Mouse (Mus musculus) hindbrain, embryonic 14.5 days (tissue): ENCODE data around the gene Diaph2. TPM values are rescaled to one million over a fixed set of nuclear protein-coding genes. Genes with fewer than 3 reads are reported as not detected.

Source experiments
- ATAC-seq: fragments of 200-750 bp; cut with Nextera tagmentation; 2 replicates; pipeline ENCODE4 v1.8.0; 2017; ENCODE audit warnings: moderate number of reproducible peaks, mild to moderate bottlenecking, moderate TSS enrichment, moderate library complexity; ENCODE audit not compliant: low FRiP score
- DNase-seq: peaks from one replicate; pipeline ENCODE4 v3.0.0-alpha.2; 2015; ENCODE audit warnings: low spot score
- H3K27ac ChIP-seq: fragments of 300-500 bp; sonication (generic); 2 replicates; pipeline ENCODE4 v1.5.1; 2014; ENCODE audit warnings: mild to moderate bottlenecking, moderate library complexity
- H3K27me3 ChIP-seq: fragments of 300-500 bp; sonication (generic); 2 replicates; pipeline ENCODE4 v1.6.1; 2014; ENCODE audit warnings: mild to moderate bottlenecking, low read length, mixed read lengths; ENCODE audit not compliant: control insufficient read depth, insufficient read depth
- H3K36me3 ChIP-seq: fragments of 300-500 bp; sonication (generic); replicated peaks from 2 replicates; pipeline ENCODE4 v1.6.1; 2014; ENCODE audit not compliant: control insufficient read depth, insufficient read depth
- H3K4me1 ChIP-seq: fragments of 300-500 bp; sonication (generic); replicated peaks from 2 replicates; pipeline ENCODE4 v1.6.1; 2014; ENCODE audit warnings: antibody characterized with exemption, low read length, mixed read lengths; ENCODE audit not compliant: control insufficient read depth, insufficient read depth
- H3K4me2 ChIP-seq: fragments of 300-500 bp; sonication (generic); replicated peaks from 2 replicates; pipeline ENCODE4 v1.6.1; 2014; ENCODE audit warnings: mild to moderate bottlenecking, moderate library complexity
- H3K4me3 ChIP-seq: fragments of 300-500 bp; sonication (generic); replicated peaks from 2 replicates; pipeline ENCODE4 v1.5.1; 2014; ENCODE audit warnings: mild to moderate bottlenecking, low read length
- H3K9ac ChIP-seq: fragments of 300-500 bp; sonication (generic); 2 replicates; pipeline ENCODE4 v1.6.1; 2014
- H3K9me3 ChIP-seq: fragments of 300-500 bp; sonication (generic); 2 replicates; pipeline ENCODE4 v1.6.1; 2016; ENCODE audit warnings: low read length; ENCODE audit not compliant: control insufficient read depth
- WGBS: fragments of 180-500 bp; shearing (Covaris S2); extraction: QIAGEN DNeasy Blood & Tissue Kit; methylation state at CpG from one replicate; pipeline ENCODE4 v1.1.7; 2014; 5-methylcytosine and 5-hydroxymethylcytosine counted together
- polyA plus RNA-seq: library from polyadenylated mRNA; unstranded; fragments of >200 nt; fragmentation: Nextera tagmentation; extraction: Ambion mirVana; gene quantifications from 2 replicates; pipeline ENCODE4 v1.2.1, GENCODE M21; 2014

Gene Diaph2
- polyA plus RNA-seq, result 5.0 and 5.4 TPM in 2 replicates

GRCm38 (mm10) chrX:129749571-129750061, at the start of gene Diaph2:
Gene Diaph2 (plus strand): TSS chrX:129749742.
- H3K36me3 ChIP-seq, result no peaks in the 10 kb centered on the region
- H3K4me1 ChIP-seq, result no peaks in the 10 kb centered on the region
- H3K9ac ChIP-seq, result peak within 1 kb of the TSS; percentile 58
- DNase-seq (peak; percentile 65), ATAC-seq (peak; percentile 94)
- no peaks in the 10 kb centered on the region for H3K9me3 ChIP-seq
- H3K27ac ChIP-seq, result peak within 1 kb of the TSS; percentile 32; the same call in 1 of the 2 replicates
- peak within 1 kb of the TSS; percentile 51 for H3K4me2 ChIP-seq
- 5% methylated on average over 38 of the region's 49 CpGs for WGBS
- H3K4me3 ChIP-seq, result peak within 1 kb of the TSS; percentile 56
- no peaks in the 10 kb centered on the region for H3K27me3 ChIP-seq

DNA sequence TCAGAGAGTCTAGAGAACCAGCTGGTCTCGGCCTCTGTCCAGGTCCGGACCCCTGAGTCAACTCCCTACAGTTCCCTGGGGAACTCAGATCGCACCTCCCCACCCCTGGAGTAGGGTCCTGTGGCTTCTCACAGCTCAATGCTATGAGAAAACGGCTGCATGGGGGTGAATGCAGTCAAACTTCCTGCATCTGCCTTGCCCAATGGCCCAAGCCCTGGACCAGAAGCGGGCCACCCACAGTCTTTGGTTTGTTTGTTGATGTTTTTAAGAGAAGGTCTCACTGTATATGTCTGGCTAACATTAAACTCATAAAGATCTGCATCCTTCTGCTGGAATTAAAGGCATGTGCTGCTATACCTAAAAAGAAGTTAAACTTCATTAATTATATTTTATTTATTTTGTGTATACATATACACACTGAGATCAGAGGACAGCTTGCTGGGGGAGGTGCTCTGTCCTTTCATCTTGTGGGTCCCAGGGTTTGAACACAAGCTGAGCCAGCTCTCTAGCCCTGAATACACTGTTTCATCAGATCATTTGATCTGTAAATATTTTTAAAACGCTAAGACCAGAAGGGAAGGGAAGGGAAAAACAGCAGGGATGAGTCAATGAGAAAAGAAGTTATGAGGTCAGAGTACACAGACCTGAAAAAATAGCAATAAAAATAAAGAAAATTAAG, 47.8 kb upstream of the Diaph2 start:
- 69% methylated on average over 6 of the region's 6 CpGs for whole genome bisulfite sequencing
- Histone ChIP-seq H3K27ac (no peak overlapping the region), H3K9me3 (no peaks in the 10 kb centered on the region), H3K4me1 (no peaks in the 10 kb centered on the region), H3K4me3 (no peak overlapping the region), H3K27me3 (no peaks in the 10 kb centered on the region), H3K9ac (no peak overlapping the region), H3K36me3 (no peaks in the 10 kb centered on the region), H3K4me2 (no peak overlapping the region)
- ATAC-seq (no peak), DNase-seq (no peak)

DNA sequence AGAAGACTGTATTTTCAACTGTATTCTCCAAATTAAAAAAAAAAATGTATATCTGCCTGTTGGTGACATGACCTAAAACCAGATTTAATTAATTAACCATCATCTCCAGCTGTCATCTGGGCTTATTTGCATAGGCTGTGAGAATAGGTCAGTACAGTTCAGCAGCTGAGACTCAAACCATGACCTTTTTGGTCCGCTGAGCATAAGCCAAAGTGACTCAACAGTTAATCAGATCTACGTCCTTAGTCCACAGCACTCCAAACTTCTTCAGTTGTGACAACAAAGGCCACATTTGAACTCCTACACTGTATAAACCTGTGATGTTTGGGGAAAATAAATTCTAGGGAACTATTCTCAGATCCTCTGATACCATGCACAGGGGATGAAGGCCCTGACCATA, 39.9 kb upstream of the Diaph2 start:
- Histone ChIP-seq H3K27ac (no peak overlapping the region), H3K4me3 (no peak overlapping the region), H3K9ac (no peak overlapping the region), H3K4me1 (no peaks in the 10 kb centered on the region), H3K36me3 (no peaks in the 10 kb centered on the region), H3K4me2 (no peak overlapping the region), H3K27me3 (no peaks in the 10 kb centered on the region), H3K9me3 (no peaks in the 10 kb centered on the region)
- no peak for DNase-seq
- no peak for ATAC-seq
- WGBS, result 70% methylated on average over 2 of the region's 2 CpGs

DNA sequence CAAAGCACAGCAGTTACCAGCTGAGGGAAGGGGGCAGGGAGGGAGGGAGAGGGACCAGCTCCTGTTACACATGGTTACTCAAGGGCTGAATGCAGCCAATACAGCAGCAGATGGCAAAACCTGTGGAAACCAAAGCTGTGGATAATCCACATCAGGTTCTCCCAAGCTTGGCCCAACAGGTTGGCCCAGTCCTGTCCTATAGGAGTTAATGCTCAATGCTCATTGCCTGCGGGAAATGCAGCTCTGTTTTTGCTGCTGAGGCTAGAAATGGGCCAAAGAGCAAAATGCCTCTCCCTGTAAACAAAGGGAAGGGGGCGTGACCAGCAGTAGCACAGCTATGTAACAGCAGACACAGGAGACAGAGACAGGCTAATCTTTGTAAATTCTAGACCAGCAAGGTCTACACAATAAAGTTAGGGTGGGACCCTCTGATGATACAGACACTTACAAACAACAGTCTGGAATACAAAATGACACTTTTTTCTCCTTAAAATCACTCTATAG, 20.8 kb upstream of the Diaph2 start:
- Histone ChIP-seq H3K27me3 (no peaks in the 10 kb centered on the region), H3K4me2 (no peak overlapping the region), H3K4me3 (no peak overlapping the region), H3K4me1 (no peaks in the 10 kb centered on the region), H3K36me3 (no peaks in the 10 kb centered on the region), H3K9me3 (no peaks in the 10 kb centered on the region), H3K9ac (no peak overlapping the region), H3K27ac (no peak overlapping the region)
- no peak for ATAC-seq
- DNase-seq, result no peak
- 59% methylated on average over 2 of the region's 2 CpGs for WGBS

DNA sequence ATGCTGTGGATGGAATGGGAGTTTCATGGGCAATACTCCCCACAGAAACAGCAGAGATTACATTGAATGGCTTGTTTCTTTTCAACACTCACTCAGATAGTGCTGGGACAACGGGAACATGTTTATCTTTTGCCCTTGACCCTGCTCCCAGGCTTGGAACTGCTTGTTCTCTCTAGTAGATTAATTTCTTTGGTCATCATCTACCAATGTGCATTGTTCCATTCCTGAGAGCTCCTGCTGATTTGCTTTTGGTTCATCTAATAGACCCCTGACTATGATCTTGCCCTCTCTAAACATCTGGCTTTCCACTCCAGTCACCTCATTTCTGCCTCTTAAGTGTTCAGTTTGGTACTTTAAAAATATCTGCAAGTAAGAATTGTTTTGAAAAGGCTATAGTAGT, 13.0 kb upstream of the Diaph2 start:
- no peak for DNase-seq
- Histone ChIP-seq H3K27me3 (no peaks in the 10 kb centered on the region), H3K9ac (no peak overlapping the region), H3K36me3 (no peaks in the 10 kb centered on the region), H3K9me3 (no peaks in the 10 kb centered on the region), H3K4me1 (no peaks in the 10 kb centered on the region), H3K27ac (no peak overlapping the region), H3K4me3 (no peak overlapping the region), H3K4me2 (no peak overlapping the region)
- ATAC-seq, result no peak
- WGBS, result 13% methylated on average over 1 of the region's 1 CpGs

- Histone ChIP-seq H3K4me1 (no peaks in the 10 kb centered on the region), H3K9ac (no peak overlapping the region), H3K36me3 (no peaks in the 10 kb centered on the region), H3K27me3 (no peaks in the 10 kb centered on the region), H3K9me3 (no peaks in the 10 kb centered on the region), H3K4me2 (no peak overlapping the region), H3K4me3 (no peak overlapping the region), H3K27ac (no peak overlapping the region)
- ATAC-seq (no peak), DNase-seq (no peak)
These were observed 10.3 kb upstream of the Diaph2 start for GRCm38 (mm10) chrX:129739226-129739625.

- no peak for ATAC-seq
These were observed 6.6 kb upstream of the Diaph2 start for GRCm38 (mm10) chrX:129742981-129743380.

GRCm38 (mm10) chrX:129745976-129746375, 3.6 kb upstream of the Diaph2 start:
- 71% methylated on average over 3 of the region's 3 CpGs for WGBS
- no peak overlapping the region for H3K4me2 ChIP-seq
- H3K27me3 ChIP-seq, result no peaks in the 10 kb centered on the region
- H3K9me3 ChIP-seq, result no peaks in the 10 kb centered on the region
- no peak overlapping the region for H3K27ac ChIP-seq
- DNase-seq, result no peak
- no peak overlapping the region for H3K4me3 ChIP-seq
- ATAC-seq, result no peak
- H3K9ac ChIP-seq, result no peak overlapping the region
- H3K4me1 ChIP-seq, result no peaks in the 10 kb centered on the region
- no peaks in the 10 kb centered on the region for H3K36me3 ChIP-seq

More at GRCm38 (mm10) chrX:129742981-129743380, 6.6 kb upstream of the Diaph2 start:
- Histone ChIP-seq H3K27me3 (no peaks in the 10 kb centered on the region), H3K36me3 (no peaks in the 10 kb centered on the region), H3K27ac (no peak overlapping the region), H3K4me2 (no peak overlapping the region), H3K4me3 (no peak overlapping the region), H3K4me1 (no peaks in the 10 kb centered on the region), H3K9ac (no peak overlapping the region), H3K9me3 (no peaks in the 10 kb centered on the region)
- 89% methylated on average over 3 of the region's 3 CpGs for WGBS
- DNase-seq, result no peak

GRCm38 (mm10) chrX:129749102-129749501, 440 bp upstream of the Diaph2 start:
- Histone ChIP-seq H3K9ac (peak overlapping the region; percentile 58; the same call in 1 of the 2 replicates), H3K36me3 (no peaks in the 10 kb centered on the region), H3K9me3 (no peaks in the 10 kb centered on the region), H3K4me2 (peak overlapping the region; percentile 51), H3K27me3 (no peaks in the 10 kb centered on the region), H3K27ac (no peak overlapping the region), H3K4me1 (no peaks in the 10 kb centered on the region), H3K4me3 (peak overlapping the region; percentile 56)
- ATAC-seq (0 out of 2 replicates have a peak, but pooled peaks have one; percentile 9), DNase-seq (no peak)
- WGBS, result 40% methylated on average over 1 of the region's 1 CpGs
